Mouse (Mus musculus): ENCODE measurements at regions not wholly inside any gene's neighbourhood (a gene's known extent, or its start where the extent isn't known, plus 50 kb on each side); places are given as distances from the start of the nearest gene placed in this dataset.

DNA sequence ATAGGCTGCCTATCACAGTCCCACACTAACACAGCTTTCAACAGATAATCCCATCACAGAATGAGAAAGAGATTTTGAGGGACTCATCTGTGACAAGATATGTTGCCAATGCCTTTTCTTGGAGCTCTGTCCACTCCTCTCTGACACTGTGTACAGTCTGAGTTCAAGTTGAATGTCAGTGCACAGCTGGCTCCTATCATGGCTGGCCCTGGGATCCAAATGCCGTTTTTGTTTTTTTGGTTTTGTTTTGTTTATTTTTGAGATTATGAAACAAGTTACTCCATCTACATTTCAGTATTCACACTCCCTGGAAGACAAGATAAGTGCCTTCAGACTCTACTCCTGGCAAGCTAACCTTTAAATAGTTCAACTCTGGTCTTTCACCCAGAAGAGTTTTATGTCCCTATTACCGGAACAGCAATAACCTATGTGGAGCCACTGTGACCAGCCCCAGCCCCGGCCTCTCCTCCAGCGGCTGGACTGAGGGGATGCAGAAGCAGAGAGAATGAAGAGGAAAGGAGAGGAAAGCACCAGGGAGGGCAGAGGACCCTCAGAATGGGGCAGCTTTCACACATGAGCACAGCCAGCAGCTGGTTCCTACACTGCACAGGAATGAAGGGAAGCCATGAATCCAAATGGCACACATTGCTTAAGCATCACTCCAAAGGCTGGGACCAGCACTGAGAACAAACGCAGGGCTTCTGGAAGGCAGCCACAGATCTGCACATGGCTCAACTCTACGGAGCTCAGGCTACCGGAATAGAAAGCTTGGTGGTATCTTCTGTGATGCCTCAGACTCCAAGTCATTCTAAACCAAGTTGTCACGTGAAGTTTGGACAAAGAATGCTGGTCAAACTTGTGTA, 99.9 kb upstream of the Nsun2 start:
- DNase-seq (ENCODE audit: low spot score in 2 of 2) = no peak

DNA sequence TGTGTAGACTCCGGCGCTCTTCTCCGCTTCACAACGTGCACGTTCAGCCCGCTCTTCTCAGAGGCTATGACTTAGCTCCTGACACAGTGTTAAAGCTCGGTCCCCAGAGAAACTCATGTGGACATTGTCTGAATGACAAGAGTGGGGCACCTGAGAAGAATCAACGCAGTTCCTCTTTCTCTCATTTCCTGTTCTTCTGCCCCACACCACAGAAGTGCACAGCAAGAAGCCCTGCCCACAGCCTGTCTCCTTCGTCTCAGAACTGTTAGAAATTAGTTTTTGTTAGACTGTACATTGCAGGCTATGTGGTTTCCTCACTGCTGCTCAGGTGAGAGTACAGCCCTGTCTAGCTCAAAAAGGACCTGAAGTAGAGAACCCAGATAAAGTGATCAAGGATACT, 94.1 kb upstream of the Nsun2 start:
- no peak for DNase-seq (ENCODE audit: low spot score in 2 of 2)

DNA sequence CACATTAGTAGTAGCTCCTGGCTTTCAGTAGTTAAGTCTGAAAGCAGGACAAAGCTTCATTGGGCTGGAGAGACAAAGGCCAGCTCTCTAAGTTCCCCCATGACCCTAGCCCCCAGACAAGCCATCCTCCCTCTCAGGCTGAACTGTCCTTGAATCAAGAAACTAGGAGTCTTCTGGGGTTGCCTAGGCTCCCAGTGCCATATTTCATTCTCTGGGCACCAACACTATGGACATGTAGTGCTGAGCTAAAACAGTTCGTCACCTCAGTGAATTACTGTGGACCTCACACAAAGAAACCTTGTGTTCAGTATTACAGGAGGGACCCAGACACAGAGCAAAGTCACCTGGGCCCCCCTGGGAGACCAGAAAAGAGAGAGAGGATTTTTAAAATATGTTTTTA, 91.7 kb upstream of the Nsun2 start:
- DNase-seq (ENCODE audit: low spot score in 2 of 2) = no peak

DNA sequence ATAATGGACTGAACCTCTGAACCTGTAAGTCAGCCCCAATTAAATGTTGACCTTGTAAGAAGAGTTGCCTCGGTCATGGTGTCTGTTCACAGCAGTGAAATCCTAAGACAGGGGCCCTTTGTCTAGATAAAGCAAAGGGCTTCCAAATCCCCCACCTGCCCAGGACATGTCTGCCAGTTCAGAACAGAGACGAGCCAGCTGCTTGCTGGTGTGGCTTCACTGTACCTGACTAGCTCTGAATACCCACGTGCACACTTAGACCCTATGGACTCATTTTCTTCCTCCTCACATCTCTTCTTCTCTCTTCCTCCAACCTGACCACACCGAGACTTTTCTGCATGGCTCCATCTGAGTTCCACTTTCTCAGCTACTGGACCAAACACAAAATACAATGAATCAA, 87.9 kb upstream of the Nsun2 start:
- no peak for DNase-seq (ENCODE audit: low spot score in 2 of 2)

Measured in frontal cortex, postnatal 14 days (tissue).